Mouse (Mus musculus) erythroblast, embryonic 14.5 days (primary cell): Measurements from ENCODE around the gene Eci2.

Experiments
- GATA1 ChIP-seq: IDR thresholded peaks from 2 replicates; pipeline ENCODE4 v1.6.1; 2012; ENCODE audit warnings: low read length, inconsistent platforms, mixed read lengths
- TAL1 ChIP-seq: IDR thresholded peaks from 3 replicates; pipeline ENCODE4 v1.6.1; 2012; ENCODE audit warnings: low read length, inconsistent platforms, mixed read lengths

- TF ChIP-seq TAL1 (no peak), GATA1 (no peak)
These were observed 48.0 kb upstream of the Eci2 start for GRCm38 (mm10) chr13:35074862-35075261.
